Mouse (Mus musculus): ENCODE results near the gene Gm28048. TPM values are rescaled to one million over a fixed set of nuclear protein-coding genes. Genes with fewer than 3 reads are reported as not detected.
A peak's percentile ranks its signal among the peaks of the same experiment; 100 is the strongest.

The Gm28048 gene
- total and polyA plus RNA-seq, 2 experiments = 13.0 TPM; not detected in 1

DNA sequence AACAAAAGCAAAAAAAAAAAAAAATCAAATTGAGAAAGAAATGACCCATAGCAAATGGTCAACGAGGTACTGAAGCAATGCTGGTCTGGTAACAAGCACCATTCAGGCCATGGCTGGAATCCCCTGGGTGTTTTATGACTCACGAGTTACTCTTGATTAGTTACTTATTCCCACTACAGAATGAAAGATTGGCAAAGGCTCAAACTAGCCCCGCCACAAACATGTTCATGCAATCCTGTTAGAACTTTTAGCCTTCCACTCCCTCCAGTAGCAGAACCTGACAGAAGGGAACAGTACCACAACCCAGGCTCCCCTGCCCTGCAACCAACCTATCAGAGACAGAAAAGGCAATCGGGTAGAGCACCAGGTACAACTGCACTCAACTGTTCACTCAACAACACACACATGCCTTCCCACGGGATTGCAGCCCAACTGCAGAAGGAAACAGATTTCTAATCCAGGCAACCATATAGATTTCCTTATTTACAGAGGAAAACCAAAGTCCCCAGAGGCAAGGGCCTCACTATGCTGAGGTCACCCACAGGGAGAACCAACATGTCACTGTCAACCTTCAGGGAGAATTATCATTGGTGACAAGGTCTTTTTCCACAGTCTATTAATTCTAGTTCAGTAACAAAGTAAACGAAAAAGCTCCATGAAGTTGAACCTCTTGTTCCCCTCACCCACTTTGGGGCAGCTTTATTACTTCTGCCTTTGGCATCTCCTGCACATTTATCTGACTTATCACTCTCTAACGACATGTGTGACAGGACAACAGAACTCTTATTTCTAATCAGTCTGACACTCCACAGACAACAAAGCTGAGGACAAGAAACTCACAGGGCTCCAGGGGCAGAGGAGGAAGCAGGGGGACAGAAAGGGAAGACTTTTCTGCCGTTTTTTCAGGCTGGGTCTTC is 133.9 kb downstream of the Gm28048 start:
- H3K27ac ChIP-seq (replicated peaks; ENCODE audit: insufficient read depth, low read depth, low read length) = peak overlapping the region; percentile 78
- no peak overlapping the region for H3K4me3 ChIP-seq (ENCODE audit: insufficient read depth, low read depth, low read length)
- TF ChIP-seq CTCF (IDR thresholded peaks at IDR 0.05; ENCODE audit: low read depth, low read length) (no peak), POLR2A (IDR thresholded peaks at IDR 0.05; ENCODE audit: extremely low read depth, insufficient read depth, low read length) (no peak)
- H3K79me2 ChIP-seq (ENCODE audit: control insufficient read depth, insufficient read depth, low read length) = peaks cover 55% of the 10 kb centered on the region
- 18% methylated on average over 8 of the region's 8 CpGs for WGBS
- H3K36me3 ChIP-seq (ENCODE audit: control insufficient read depth, insufficient read depth, low read length) = no peaks in the 10 kb centered on the region
- DNase-seq (ENCODE audit: extremely low read depth, low read depth, low spot score) = no peak
- H3K4me1 ChIP-seq (ENCODE audit: control insufficient read depth, insufficient read depth, low read length) = peaks cover 58% of the 10 kb centered on the region
- no peaks in the 10 kb centered on the region for H3K27me3 ChIP-seq (ENCODE audit: control insufficient read depth, insufficient read depth, low read length)
- H3K9ac ChIP-seq (ENCODE audit: low read depth, low read length) = no peak overlapping the region

DNA sequence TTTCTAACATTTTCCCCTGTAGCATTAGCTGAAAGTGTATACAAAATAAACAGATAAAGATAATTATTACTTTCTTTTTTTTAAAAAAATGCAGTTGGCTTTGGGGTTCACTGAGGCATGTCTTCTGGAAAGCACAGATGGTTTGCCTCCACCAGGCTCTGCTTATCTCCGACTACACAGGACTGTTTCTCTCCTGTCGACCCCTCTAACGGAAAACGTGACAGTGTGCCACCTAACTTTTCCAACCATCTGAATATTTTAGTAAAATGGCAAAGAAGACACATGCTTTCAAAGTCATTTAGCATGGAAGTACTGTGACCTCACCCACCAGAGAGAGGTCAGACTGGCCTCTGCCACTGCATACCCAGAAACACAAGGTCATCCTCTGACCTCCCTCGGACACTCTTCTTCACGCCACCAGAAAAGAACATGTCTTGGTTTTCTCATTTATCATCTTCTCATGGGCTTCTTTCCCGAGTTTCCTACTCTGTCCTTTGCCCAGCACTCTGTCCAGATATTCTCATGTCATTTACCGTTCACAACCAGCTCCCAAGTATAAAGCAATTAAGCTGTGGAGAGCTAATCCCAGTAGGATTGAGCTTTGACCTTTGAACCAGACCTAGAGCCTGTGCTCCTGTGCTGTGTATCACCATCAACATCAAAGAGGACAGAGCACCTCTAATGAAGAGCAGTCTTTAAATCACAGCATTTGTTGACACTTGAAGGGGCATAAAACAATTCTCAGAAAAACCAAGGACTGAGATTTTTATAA is 134.7 kb downstream of the Gm28048 start:
- no peaks in the 10 kb centered on the region for H3K36me3 ChIP-seq (ENCODE audit: control insufficient read depth, insufficient read depth, low read length)
- H3K4me3 ChIP-seq (ENCODE audit: insufficient read depth, low read depth, low read length) = no peak overlapping the region
- 36% methylated on average over 8 of the region's 8 CpGs for WGBS
- peak; percentile 95 for DNase-seq (ENCODE audit: extremely low read depth, low read depth, low spot score)
- H3K9ac ChIP-seq (ENCODE audit: low read depth, low read length) = peak overlapping the region; percentile 26
- TF ChIP-seq POLR2A (IDR thresholded peaks at IDR 0.05; ENCODE audit: extremely low read depth, insufficient read depth, low read length) = no peak
- TF ChIP-seq CTCF (IDR thresholded peaks at IDR 0.05; ENCODE audit: low read depth, low read length) = no peak
- peaks cover 62% of the 10 kb centered on the region for H3K4me1 ChIP-seq (ENCODE audit: control insufficient read depth, insufficient read depth, low read length)
- H3K27me3 ChIP-seq (ENCODE audit: control insufficient read depth, insufficient read depth, low read length) = no peaks in the 10 kb centered on the region
- peaks cover 53% of the 10 kb centered on the region for H3K79me2 ChIP-seq (ENCODE audit: control insufficient read depth, insufficient read depth, low read length)
- H3K27ac ChIP-seq (replicated peaks; ENCODE audit: insufficient read depth, low read depth, low read length) = peak overlapping the region; percentile 78

DNA sequence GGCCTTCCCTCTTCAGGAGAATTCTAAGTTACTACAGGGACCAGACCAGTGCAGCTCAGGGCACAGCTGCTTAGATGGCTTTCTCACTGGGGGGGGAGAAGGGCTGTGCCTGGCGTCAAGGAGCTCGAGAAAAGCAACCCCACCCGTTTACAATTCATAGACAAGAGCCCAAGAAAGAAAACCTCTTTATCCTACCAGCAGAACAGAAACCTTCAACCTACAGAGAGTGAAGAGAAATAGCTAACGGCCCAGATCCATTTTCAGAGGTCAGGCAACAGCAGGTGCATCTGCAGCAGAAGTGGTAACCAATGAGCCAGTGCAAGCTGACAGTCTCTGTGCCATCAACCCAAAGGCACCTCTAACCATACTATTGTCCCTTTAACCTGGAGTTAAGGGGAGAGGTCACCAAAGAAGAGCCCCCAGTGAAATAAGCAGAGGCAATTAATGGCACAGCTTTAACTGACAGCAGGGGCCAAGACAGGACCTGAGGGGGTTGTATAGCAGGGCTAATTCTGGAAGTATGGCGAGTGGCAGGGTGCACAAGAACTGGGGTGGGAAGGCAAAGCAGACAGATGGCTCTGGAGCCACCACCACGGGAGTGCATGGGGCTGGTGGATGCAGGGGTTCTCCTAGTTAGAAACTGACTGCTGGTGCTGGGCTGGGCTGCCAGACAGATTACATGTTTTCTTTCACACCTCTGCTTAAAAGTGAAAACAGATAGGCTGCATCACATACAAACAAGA is 135.6 kb downstream of the Gm28048 start:
- TF ChIP-seq POLR2A (IDR thresholded peaks at IDR 0.05; ENCODE audit: extremely low read depth, insufficient read depth, low read length) (no peak), CTCF (IDR thresholded peaks at IDR 0.05; ENCODE audit: low read depth, low read length) (no peak)
- Histone ChIP-seq H3K4me1 (ENCODE audit: control insufficient read depth, insufficient read depth, low read length) (peaks cover 59% of the 10 kb centered on the region), H3K27me3 (ENCODE audit: control insufficient read depth, insufficient read depth, low read length) (no peaks in the 10 kb centered on the region), H3K27ac (replicated peaks; ENCODE audit: insufficient read depth, low read depth, low read length) (peak overlapping the region; percentile 78), H3K9ac (ENCODE audit: low read depth, low read length) (peak overlapping the region; percentile 30; the same call in 1 of the 2 replicates), H3K79me2 (ENCODE audit: control insufficient read depth, insufficient read depth, low read length) (peaks cover 59% of the 10 kb centered on the region), H3K36me3 (ENCODE audit: control insufficient read depth, insufficient read depth, low read length) (no peaks in the 10 kb centered on the region), H3K4me3 (ENCODE audit: insufficient read depth, low read depth, low read length) (no peak overlapping the region)
- no peak for DNase-seq (ENCODE audit: extremely low read depth, low read depth, low spot score)
- 76% methylated on average over 6 of the region's 6 CpGs for WGBS

- H3K27ac ChIP-seq (replicated peaks; ENCODE audit: insufficient read depth, low read depth, low read length) = peak overlapping the region; percentile 61
- peak; percentile 93 for DNase-seq (ENCODE audit: extremely low read depth, low read depth, low spot score)
Observed at GRCm38 (mm10) chr11:22844754-22845718, 136.9 kb downstream of the Gm28048 start.

More at GRCm38 (mm10) chr11:22844754-22845718, 136.9 kb downstream of the Gm28048 start:
- H3K27me3 ChIP-seq (ENCODE audit: control insufficient read depth, insufficient read depth, low read length) = no peaks in the 10 kb centered on the region
- H3K79me2 ChIP-seq (ENCODE audit: control insufficient read depth, insufficient read depth, low read length) = peaks cover 55% of the 10 kb centered on the region
- WGBS = 64% methylated on average over 4 of the region's 4 CpGs
- no peaks in the 10 kb centered on the region for H3K36me3 ChIP-seq (ENCODE audit: control insufficient read depth, insufficient read depth, low read length)
- peaks cover 54% of the 10 kb centered on the region for H3K4me1 ChIP-seq (ENCODE audit: control insufficient read depth, insufficient read depth, low read length)
- no peak for TF ChIP-seq CTCF (IDR thresholded peaks at IDR 0.05; ENCODE audit: low read depth, low read length)
- no peak for TF ChIP-seq POLR2A (IDR thresholded peaks at IDR 0.05; ENCODE audit: extremely low read depth, insufficient read depth, low read length)
- H3K9ac ChIP-seq (ENCODE audit: low read depth, low read length) = no peak overlapping the region
- H3K4me3 ChIP-seq (ENCODE audit: insufficient read depth, low read depth, low read length) = no peak overlapping the region
